29 mouse cellular contexts compared by ENCODE assay signal in the genomic region with DNA sequence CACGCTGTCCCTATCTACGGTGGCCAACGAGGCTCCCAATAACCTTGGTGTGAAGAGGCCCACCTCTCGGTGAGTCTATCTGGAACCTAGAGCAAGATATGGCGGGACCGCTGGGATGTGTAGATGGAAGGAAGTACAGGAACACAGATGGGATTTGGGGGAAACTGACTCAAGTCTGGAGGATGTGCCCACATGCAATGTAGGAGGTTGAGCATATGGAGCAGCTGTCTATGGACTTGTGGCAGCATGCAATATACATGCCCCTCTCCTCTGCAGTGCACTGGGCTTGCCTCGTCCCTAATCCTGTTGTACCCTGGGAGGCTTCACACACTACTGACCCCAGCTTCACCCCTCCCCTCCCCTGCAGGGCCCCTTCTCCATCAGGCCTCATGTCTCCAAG. TPM values are rescaled to one million over a fixed set of nuclear protein-coding genes. Genes with fewer than 3 reads are reported as not detected.
DNase-seq lines count a peak whose midpoint lies in the region; ATAC-seq and TF ChIP-seq lines count a peak whose summit lies in the region.
"Had no signal": no experiment of that assay in that cellular context is flagged by ENCODE, and none has a peak within 500 bp of the region (broad histone marks: within the 10 kb centered on the region; RNA-seq: fewer than 3 reads in every experiment).

No protein-coding gene starts in this region.

- H3K4me3 ChIP-seq in layer of hippocampus, adult 2 months: no peak overlapping the region
- H3K4me3 ChIP-seq: embryonic facial prominence, embryonic 12.5 days; embryonic facial prominence, embryonic 15.5 days; heart, adult 2 months; heart, embryonic 10.5 days; heart, embryonic 13.5 days had no signal

- TF ChIP-seq CTCF in layer of hippocampus, adult 2 months (conservative IDR thresholded peaks at IDR 0.05): no peak

- H3K27ac ChIP-seq in layer of hippocampus, adult 2 months: peak overlapping the region; percentile 60; the same call in 1 of the 2 replicates
- H3K27ac ChIP-seq: embryonic facial prominence, embryonic 12.5 days; heart, adult 2 months; heart, embryonic 10.5 days; heart, embryonic 13.5 days; hindbrain, embryonic 14.5 days; hindbrain, postnatal 0 days had no signal

- no peak for DNase-seq in frontal cortex, postnatal 25 days (ENCODE audit: low spot score in 2 of 2)
- peak in 1 of 2 experiments; percentile 61 for DNase-seq in layer of hippocampus, adult 2 months (ENCODE audit: low spot score in 2 of 2)
- DNase-seq in layer of hippocampus, adult 11-12 months (ENCODE audit: low spot score): no peak
- peak; percentile 40 for DNase-seq in testis, postnatal 10 days (ENCODE audit: low spot score)
- no peak for DNase-seq in testis, postnatal 14 days (ENCODE audit: low spot score)
- no peak for DNase-seq in thymus, postnatal 4 days
- DNase-seq in cerebellum, adult 11 months: no peak
- DNase-seq: adrenal gland, adult 8-10 months; adrenal gland, postnatal 25 days; cerebellum, adult 2 months; cerebellum, adult 9-11 months; cerebellum, postnatal 25 days; gastrocnemius, postnatal 10 days; gastrocnemius, postnatal 36 days; heart, adult 2 months; heart, postnatal 14 days; heart, postnatal 4 days had no signal

- peak; percentile 21; the same call in 1 of the 2 replicates for ATAC-seq in frontal cortex, adult (ENCODE audit: low TSS enrichment)
- ATAC-seq: activated CD4-positive, CD25-positive, alpha-beta regulatory T cell, adult 4 months; forebrain, embryonic 14.5 days; hindbrain, postnatal 0 days had no signal

RNA-seq across cellular contexts. Expression of a gene that starts 13.3 kb away (rescaled TPM):
- total RNA-seq in layer of hippocampus, adult 2 months (2021): 10 to 100 TPM; 39.6 to 41.4 TPM

RNA-seq across cellular contexts. Expression of a gene that starts 13.5 kb away (rescaled TPM):
- 10 to 100 TPM; 87.0 to 87.3 TPM for total RNA-seq in layer of hippocampus, adult 2 months (2021)

RNA-seq across cellular contexts. Expression of a gene that starts 17.5 kb away (rescaled TPM):
- total RNA-seq in layer of hippocampus, adult 2 months (2021): 1 to 10 TPM in 1 of 2 experiments, under 1 TPM in 1; 0.88 to 3.6 TPM
- total RNA-seq: adrenal gland, adult 8-10 months; adrenal gland, postnatal 25 days; common myeloid progenitor, adult 5-6 weeks; gastrocnemius, adult 18-20 months; gastrocnemius, postnatal 10 days; gastrocnemius, postnatal 36 days; granulocyte monocyte progenitor cell, adult 5-6 weeks; heart, adult 2 months; heart, postnatal 14 days; heart, postnatal 4 days had no signal

RNA-seq across cellular contexts. Expression of a gene that starts 20.7 kb away (rescaled TPM):
- 10 to 100 TPM; 36.5 to 39.3 TPM for total RNA-seq in layer of hippocampus, adult 2 months (2021)

RNA-seq across cellular contexts. Expression of a gene that starts 22.9 kb away (rescaled TPM):
- 10 to 100 TPM; 43.3 to 55.7 TPM for total RNA-seq in layer of hippocampus, adult 2 months (2021)
